Comparison of ENCODE assay signal across 9 mouse cellular contexts in genomic region chr16:20195546-20195945, GRCm38 (mm10). TPM values are rescaled to one million over a fixed set of nuclear protein-coding genes. Genes with fewer than 3 reads are reported as not detected.
DNase-seq lines count a peak whose midpoint lies in the region; ATAC-seq and TF ChIP-seq lines count a peak whose summit lies in the region.
"Had no signal": no experiment of that assay in that cellular context is flagged by ENCODE, and none has a peak within 500 bp of the region (broad histone marks: within the 10 kb centered on the region; RNA-seq: fewer than 3 reads in every experiment).

No protein-coding gene starts in this region.

- H3K27ac ChIP-seq in heart, adult 2 months = no peak overlapping the region
- H3K27ac ChIP-seq in forebrain, embryonic 11.5 days (ENCODE audit: low read depth, low read length) = no peak overlapping the region

- intact Hi-C loops in heart, adult 2 months (cut with DNase I) = no loop called here

- H3K4me1 ChIP-seq in heart, adult 2 months (ENCODE audit: control insufficient read depth, insufficient read depth, low read length) = no peaks in the 10 kb centered on the region
- no peaks in the 10 kb centered on the region for H3K4me1 ChIP-seq in forebrain, embryonic 11.5 days (replicated peaks; ENCODE audit: control insufficient read depth, insufficient read depth, low read length)

- 97% methylated on average over 3 of the region's 3 CpGs for WGBS in heart, adult 2 months
- 98% methylated on average over 3 of the region's 3 CpGs for WGBS in forebrain, embryonic 11.5 days

- no peaks in the 10 kb centered on the region; the same call in 1 of the 2 replicates for H3K27me3 ChIP-seq in heart, adult 2 months (ENCODE audit: control insufficient read depth, insufficient read depth, low read length)
- no peaks in the 10 kb centered on the region for H3K27me3 ChIP-seq in forebrain, embryonic 11.5 days (ENCODE audit: control insufficient read depth, insufficient read depth, low read length)

- no peak overlapping the region for H3K4me2 ChIP-seq in forebrain, embryonic 11.5 days (ENCODE audit: low read depth, low read length, severe bottlenecking)

- no peak for DNase-seq in heart, adult 2 months
- no peak for DNase-seq in heart, adult 11 months
- DNase-seq in thymus, postnatal 25 days = peak; percentile 19
- DNase-seq in thymus, postnatal 14 days = no peak
- peak; percentile 11 to 64 for DNase-seq in kidney, postnatal 36 days
- no peak for DNase-seq in right cerebral cortex, postnatal 4 days
- no peak for DNase-seq in forebrain, embryonic 11.5 days (ENCODE audit: low spot score)

- H3K4me3 ChIP-seq in heart, adult 2 months = no peak overlapping the region
- H3K4me3 ChIP-seq in forebrain, embryonic 11.5 days (ENCODE audit: low read depth, low read length) = no peak overlapping the region

- ATAC-seq in forebrain, embryonic 11.5 days (replicated peaks; ENCODE audit: low FRiP score) = no peak
- ATAC-seq in granulocyte monocyte progenitor cell, adult 5-6 weeks (replicated peaks; ENCODE audit: poor library complexity, severe bottlenecking) = no peak

- TF ChIP-seq CTCF in heart, adult 2 months (IDR thresholded peaks at IDR 0.05) = peak; percentile 60

- no peak for TF ChIP-seq POLR2A in heart, adult 2 months (IDR thresholded peaks at IDR 0.05; ENCODE audit: insufficient read depth, low read depth, low read length)

- peaks cover 2% of the 10 kb centered on the region for H3K36me3 ChIP-seq in heart, adult 2 months (ENCODE audit: control insufficient read depth, insufficient read depth, low read length)
- H3K36me3 ChIP-seq in forebrain, embryonic 11.5 days (ENCODE audit: control insufficient read depth, insufficient read depth, low read length) = peaks cover 2% of the 10 kb centered on the region

- TF ChIP-seq EP300 in heart, adult 2 months (IDR thresholded peaks at IDR 0.05; ENCODE audit: insufficient read depth, low read depth, low read length) = no peak

- no peaks in the 10 kb centered on the region for H3K9me3 ChIP-seq in forebrain, embryonic 11.5 days (ENCODE audit: control insufficient read depth, low read length)

- no peaks in the 10 kb centered on the region for H3K79me2 ChIP-seq in heart, adult 2 months (replicated peaks; ENCODE audit: control insufficient read depth, insufficient read depth, low read length)

- no peak overlapping the region for H3K9ac ChIP-seq in heart, adult 2 months (ENCODE audit: low read depth, low read length)
- H3K9ac ChIP-seq in forebrain, embryonic 11.5 days (ENCODE audit: low read length) = no peak overlapping the region

RNA-seq across cellular contexts. Expression of gene Map6d1, which starts 45.6 kb away (rescaled TPM):
- 1 to 10 TPM; 1.0 to 1.6 TPM for total RNA-seq in heart, adult 2 months (2021)
- polyA plus RNA-seq in heart, adult 2 months (2012; rRNA removed) = 0.23 and 0.67 TPM in 2 replicates
- polyA plus RNA-seq in forebrain, embryonic 11.5 days (2014; fragmentation: Nextera tagmentation; extraction: Ambion mirVana) = 1.3 and 2.0 TPM in 2 replicates
- not detected in 2 replicates for total RNA-seq in granulocyte monocyte progenitor cell, adult 5-6 weeks (2014; fragmentation: Nextera tagmentation)
- not detected in 2 replicates for total RNA-seq in granulocyte monocyte progenitor cell, adult 5-6 weeks (2017)
- total RNA-seq: liver, adult 2 months had no signal
- polyA plus RNA-seq: liver, adult 2 months had no signal

RNA-seq across cellular contexts. Expression of gene Yeats2, which starts 54.7 kb away (rescaled TPM):
- 1 to 10 TPM; 7.7 to 8.7 TPM for total RNA-seq in heart, adult 2 months (2021)
- polyA plus RNA-seq in heart, adult 2 months (2012; rRNA removed) = 7.2 and 15.4 TPM in 2 replicates
- 46.8 and 51.4 TPM in 2 replicates for polyA plus RNA-seq in forebrain, embryonic 11.5 days (2014; fragmentation: Nextera tagmentation; extraction: Ambion mirVana)
- 47.2 and 65.0 TPM in 2 replicates for total RNA-seq in granulocyte monocyte progenitor cell, adult 5-6 weeks (2014; fragmentation: Nextera tagmentation)
- 25.9 and 30.5 TPM in 2 replicates for total RNA-seq in granulocyte monocyte progenitor cell, adult 5-6 weeks (2017)

Comparison
In these comparisons a context has a peak if more than half of its experiments do, and no peak if none do; other contexts are left out.
1. DNase-seq: peak in thymus, postnatal 25 days (single experiment) and kidney, postnatal 36 days (2 of 2); none in heart, adult 2 months (0 of 2), heart, adult 11 months (single experiment), thymus, postnatal 14 days (single experiment), right cerebral cortex, postnatal 4 days (single experiment) and forebrain, embryonic 11.5 days (single experiment).